Mouse (Mus musculus) liver, adult 2 months (tissue): ENCODE results near the gene H1foo. TPM values are rescaled to one million over a fixed set of nuclear protein-coding genes. Genes with fewer than 3 reads are reported as not detected.

Source experiments
- DNase-seq: peaks from one replicate; pipeline ENCODE4 v3.0.0-alpha.2; 2011; ENCODE audit warnings: low read depth, low spot score; ENCODE audit errors: extremely low read depth
- H3K27ac ChIP-seq: fragments of 200-500 bp; replicated peaks from 2 replicates; pipeline ENCODE4 v1.5.1; 2012; ENCODE audit warnings: low read depth, mild to moderate bottlenecking, control low read depth, inconsistent platforms, low read length; ENCODE audit not compliant: insufficient read depth
- H3K27me3 ChIP-seq: fragments of 200-500 bp; 2 replicates; pipeline ENCODE4 v1.6.1; 2012; ENCODE audit warnings: mild to moderate bottlenecking, moderate library complexity, low read length, inconsistent platforms; ENCODE audit not compliant: control insufficient read depth, insufficient read depth
- H3K36me3 ChIP-seq: fragments of 200-500 bp; 2 replicates; pipeline ENCODE4 v1.6.1; 2012; ENCODE audit warnings: low read length, inconsistent platforms; ENCODE audit not compliant: control insufficient read depth, insufficient read depth
- H3K4me1 ChIP-seq: fragments of 200-500 bp; 2 replicates; pipeline ENCODE4 v1.6.1; 2011; ENCODE audit warnings: low read length; ENCODE audit not compliant: control insufficient read depth, insufficient read depth
- H3K4me3 ChIP-seq: fragments of 200-500 bp; 2 replicates; pipeline ENCODE4 v1.5.1; 2011; ENCODE audit warnings: low read depth, mild to moderate bottlenecking, control low read depth, low read length, moderate library complexity; ENCODE audit not compliant: insufficient read depth
- H3K79me2 ChIP-seq: fragments of 200-500 bp; 2 replicates; pipeline ENCODE4 v1.6.1; 2012; ENCODE audit warnings: inconsistent platforms, mild to moderate bottlenecking, low read length, moderate library complexity; ENCODE audit not compliant: control insufficient read depth, insufficient read depth
- H3K9ac ChIP-seq: fragments of 200-500 bp; 2 replicates; pipeline ENCODE4 v1.6.1; 2012; ENCODE audit warnings: low read depth, mild to moderate bottlenecking, control low read depth, inconsistent platforms, low read length
- CTCF ChIP-seq: fragments of 200-500 bp; IDR thresholded peaks from 2 replicates; pipeline ENCODE4 v1.5.1; 2011; ENCODE audit warnings: low read depth, low read length, control low read depth
- POLR2A ChIP-seq: fragments of 200-500 bp; IDR thresholded peaks from 2 replicates; pipeline ENCODE4 v1.6.1; 2011; ENCODE audit warnings: low read length, control low read depth; ENCODE audit not compliant: insufficient read depth; ENCODE audit errors: extremely low read depth
- WGBS: fragments of 180-500 bp; shearing (Covaris S2); methylation state at CpG from one replicate; pipeline ENCODE4 v1.1.7; 2018; 5-methylcytosine and 5-hydroxymethylcytosine counted together
- polyA plus RNA-seq: library from polyadenylated mRNA; depleted of rRNA; stranded (reverse); fragments of >200 nt; gene quantifications from 2 replicates; pipeline ENCODE4 v1.2.3, GENCODE M21; 2012
- total RNA-seq: library from RNA; depleted of rRNA; stranded (reverse); fragments of >200 nt; gene quantifications from 2 replicates; pipeline ENCODE4 v1.2.3, GENCODE M21; 2014

The H1foo gene
- total and polyA plus RNA-seq, 2 experiments = not detected

DNA sequence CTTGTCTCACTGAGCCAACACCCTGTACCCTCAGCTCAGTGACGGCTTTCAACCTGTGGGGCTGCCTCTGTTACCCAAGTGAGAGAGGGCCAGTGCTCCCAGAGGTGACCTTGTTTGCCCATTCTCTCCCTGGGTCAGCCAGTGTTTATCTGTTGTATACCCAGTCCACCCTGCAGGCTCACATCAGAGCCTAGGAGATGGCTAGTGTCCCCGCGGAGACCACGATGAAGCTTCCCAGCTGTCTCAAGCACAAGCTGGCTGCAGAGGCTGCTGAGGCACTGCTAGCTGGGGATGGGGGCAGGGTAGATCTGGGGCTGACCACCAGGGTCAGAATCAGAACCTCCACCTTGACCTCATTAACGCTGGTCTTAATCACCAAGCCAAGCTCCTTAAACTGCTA lies 14.7 kb upstream of the H1foo start:
- H3K36me3 ChIP-seq = no peaks in the 10 kb centered on the region
- no peaks in the 10 kb centered on the region for H3K79me2 ChIP-seq

GRCm38 (mm10) chr6:115931639-115932038 lies 13.1 kb upstream of the H1foo start, which contains the start of gene Rho:
TSS of gene Rho (plus strand) at chr6:115931748.
- Histone ChIP-seq H3K9ac (no peak within 1 kb of the TSS), H3K4me3 (no peak within 1 kb of the TSS), H3K4me1 (no peaks in the 10 kb centered on the region), H3K27me3 (no peaks in the 10 kb centered on the region), H3K79me2 (no peaks in the 10 kb centered on the region), H3K27ac (no peak within 1 kb of the TSS), H3K36me3 (no peaks in the 10 kb centered on the region)
- DNase-seq = no peak
- TF ChIP-seq POLR2A (no peak), CTCF (no peak)
- WGBS = 89% methylated on average over 14 of the region's 14 CpGs

More for the DNA sequence above, 14.7 kb upstream of the H1foo start:
- TF ChIP-seq CTCF (no peak), POLR2A (no peak)
- H3K9ac ChIP-seq = no peak overlapping the region
- no peak overlapping the region for H3K27ac ChIP-seq
- 52% methylated on average over 5 of the region's 5 CpGs for WGBS
- H3K27me3 ChIP-seq = no peaks in the 10 kb centered on the region
- no peak for DNase-seq
- no peaks in the 10 kb centered on the region for H3K4me1 ChIP-seq
- H3K4me3 ChIP-seq = no peak overlapping the region

- no peak for TF ChIP-seq POLR2A
- no peak for TF ChIP-seq CTCF
- Histone ChIP-seq H3K4me3 (no peak overlapping the region), H3K79me2 (no peaks in the 10 kb centered on the region), H3K4me1 (no peaks in the 10 kb centered on the region), H3K36me3 (no peaks in the 10 kb centered on the region), H3K27ac (no peak overlapping the region), H3K9ac (no peak overlapping the region), H3K27me3 (no peaks in the 10 kb centered on the region)
- 86% methylated on average over 3 of the region's 3 CpGs for WGBS
- no peak for DNase-seq
These were observed 12.3 kb upstream of the H1foo start for GRCm38 (mm10) chr6:115932391-115932790.

DNA sequence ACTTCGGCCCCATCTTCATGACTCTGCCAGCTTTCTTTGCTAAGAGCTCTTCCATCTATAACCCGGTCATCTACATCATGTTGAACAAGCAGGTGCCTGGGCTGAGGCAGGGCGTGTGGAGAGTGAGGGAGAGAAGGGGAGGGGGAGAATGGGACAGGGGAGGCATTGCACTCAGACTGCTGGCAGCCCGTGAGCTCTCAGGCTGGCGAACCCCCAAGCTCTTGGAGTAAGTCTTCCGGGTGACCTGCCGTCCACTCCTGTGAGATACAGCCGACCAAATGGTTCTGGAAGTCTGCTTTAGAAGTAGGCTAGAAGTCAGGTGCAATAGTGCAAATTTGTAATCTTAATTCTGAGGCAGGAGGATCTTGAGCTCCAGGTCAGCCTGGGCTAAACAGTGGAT lies 9.2 kb upstream of the H1foo start:
- no peaks in the 10 kb centered on the region for H3K79me2 ChIP-seq
- TF ChIP-seq CTCF (no peak), POLR2A (no peak)
- H3K36me3 ChIP-seq = no peaks in the 10 kb centered on the region
- peaks cover under 1% of the 10 kb centered on the region; the same call in 1 of the 2 replicates for H3K4me1 ChIP-seq
- no peak overlapping the region for H3K4me3 ChIP-seq
- WGBS = 90% methylated on average over 8 of the region's 8 CpGs
- no peak for DNase-seq
- no peak overlapping the region for H3K27ac ChIP-seq
- no peak overlapping the region for H3K9ac ChIP-seq
- no peaks in the 10 kb centered on the region for H3K27me3 ChIP-seq

GRCm38 (mm10) chr6:115938011-115938410 lies 6.7 kb upstream of the H1foo start:
- WGBS = 76% methylated on average over 2 of the region's 2 CpGs
- peaks cover 4% of the 10 kb centered on the region; the same call in 1 of the 2 replicates for H3K4me1 ChIP-seq
- TF ChIP-seq POLR2A (no peak), CTCF (no peak)
- no peak overlapping the region for H3K9ac ChIP-seq
- H3K36me3 ChIP-seq = no peaks in the 10 kb centered on the region
- no peak overlapping the region for H3K4me3 ChIP-seq
- H3K79me2 ChIP-seq = no peaks in the 10 kb centered on the region
- H3K27me3 ChIP-seq = no peaks in the 10 kb centered on the region
- H3K27ac ChIP-seq = no peak overlapping the region
- DNase-seq = no peak

DNA sequence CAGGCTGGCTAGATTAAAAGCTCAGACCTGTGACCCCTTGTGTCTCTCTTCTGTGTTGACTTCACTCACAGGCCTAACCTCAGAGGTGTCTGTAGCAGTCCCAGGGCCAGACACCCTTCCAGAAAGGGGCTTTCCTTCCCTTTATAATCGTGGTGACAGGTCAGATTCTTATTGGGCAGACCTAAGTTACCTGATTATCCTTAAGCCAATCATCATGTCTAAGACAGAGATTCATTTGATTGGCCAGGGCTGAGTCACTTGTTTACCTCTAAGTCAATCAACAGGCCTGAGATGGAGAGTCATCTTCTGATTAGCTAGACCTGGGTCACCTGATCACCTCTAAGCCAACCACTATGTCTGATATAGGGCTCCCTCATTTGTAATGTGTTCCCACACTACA lies 5.9 kb upstream of the H1foo start:
- Histone ChIP-seq H3K27me3 (no peaks in the 10 kb centered on the region), H3K27ac (no peak overlapping the region), H3K9ac (no peak overlapping the region), H3K4me3 (no peak overlapping the region), H3K79me2 (no peaks in the 10 kb centered on the region), H3K36me3 (no peaks in the 10 kb centered on the region), H3K4me1 (peaks cover 4% of the 10 kb centered on the region; the same call in 1 of the 2 replicates)
- DNase-seq = no peak
- WGBS = 74% methylated on average over 1 of the region's 1 CpGs
- no peak for TF ChIP-seq POLR2A
- TF ChIP-seq CTCF = no peak
